Mouse (Mus musculus): ENCODE results near the gene Taok1.
A peak's percentile ranks its signal among the peaks of the same experiment; 100 is the strongest.
"Not testable (repeated sequence)": the region's sequence is repeated elsewhere in the genome, so short reads cannot be mapped to it uniquely, and the experiment has no call there.

Gene Taok1

GRCm38 (mm10) chr11:77545261-77545660 is 62.4 kb downstream of the Taok1 start:
- no peak for DNase-seq (ENCODE audit: low spot score)

- no peak for DNase-seq (ENCODE audit: low spot score)
These were observed 75.3 kb downstream of the Taok1 start for GRCm38 (mm10) chr11:77532202-77532846.

- no peak for DNase-seq (ENCODE audit: low spot score)
These were observed 76.8 kb downstream of the Taok1 start for GRCm38 (mm10) chr11:77530862-77531261.

GRCm38 (mm10) chr11:77529644-77530043 is 78.0 kb downstream of the Taok1 start:
- no peak for DNase-seq (ENCODE audit: low spot score)

GRCm38 (mm10) chr11:77528420-77528819 is 79.2 kb downstream of the Taok1 start:
- not testable (repeated sequence) for DNase-seq (ENCODE audit: low spot score)

GRCm38 (mm10) chr11:77525804-77526486 is 81.7 kb downstream of the Taok1 start:
- DNase-seq (ENCODE audit: low spot score), result no peak

GRCm38 (mm10) chr11:77520601-77521529 is 86.8 kb downstream of the Taok1 start:
- peak; percentile 55 for DNase-seq (ENCODE audit: low spot score)

GRCm38 (mm10) chr11:77519043-77519442 is 88.6 kb downstream of the Taok1 start, which contains the start of gene Gm10392:
TSS of gene Gm10392 (minus strand) at chr11:77519198.
- peak; percentile 79 for DNase-seq (ENCODE audit: low spot score)

- no peak for DNase-seq (ENCODE audit: low spot score)
These were observed 89.4 kb downstream of the Taok1 start for GRCm38 (mm10) chr11:77518051-77518798.

GRCm38 (mm10) chr11:77516553-77517425 is 90.8 kb downstream of the Taok1 start:
- DNase-seq (ENCODE audit: low spot score), result no peak

- no peak for DNase-seq (ENCODE audit: low spot score)
These were observed 91.7 kb downstream of the Taok1 start, which contains the start of gene Trp53i13 for GRCm38 (mm10) chr11:77515637-77516552. TSS of gene Trp53i13 (minus strand) at chr11:77515980.

- peak; percentile 85 for DNase-seq (ENCODE audit: low spot score)
These were observed 92.6 kb downstream of the Taok1 start, which contains the start of gene Abhd15 for GRCm38 (mm10) chr11:77514832-77515636. TSS of gene Abhd15 (plus strand) at chr11:77515121.

- no peak for DNase-seq (ENCODE audit: low spot score)
These were observed 93.3 kb downstream of the Taok1 start for GRCm38 (mm10) chr11:77514281-77514831.

- DNase-seq (ENCODE audit: low spot score), result no peak
These were observed 93.8 kb downstream of the Taok1 start for GRCm38 (mm10) chr11:77513811-77514170.

- peak; percentile 84 for DNase-seq (ENCODE audit: low spot score)
These were observed 94.5 kb downstream of the Taok1 start for GRCm38 (mm10) chr11:77512891-77513810.

GRCm38 (mm10) chr11:77511336-77511735 is 96.3 kb downstream of the Taok1 start:
- DNase-seq (ENCODE audit: low spot score), result no peak
